Mouse (Mus musculus): ENCODE measurements around the gene Gpr88. TPM values are rescaled to one million over a fixed set of nuclear protein-coding genes. Genes with fewer than 3 reads are reported as not detected.

The Gpr88 gene
- polyA plus RNA-seq, 1 experiment from 2014 or later = not detected

- 84% methylated on average over 2 of the region's 2 CpGs for WGBS
- H3K27ac ChIP-seq (replicated peaks) = no peak overlapping the region
Observed at GRCm38 (mm10) chr3:116267036-116267654, 13.8 kb upstream of the Gpr88 start.

GRCm38 (mm10) chr3:116266360-116266759, 13.1 kb upstream of the Gpr88 start:
- Histone ChIP-seq H3K9me3 (replicated peaks) (no peaks in the 10 kb centered on the region), H3K27me3 (ENCODE audit: low read depth, poor library complexity, severe bottlenecking) (no peaks in the 10 kb centered on the region), H3K4me3 (no peak overlapping the region), H3K27ac (replicated peaks) (no peak overlapping the region), H3K36me3 (no peaks in the 10 kb centered on the region), H3K4me1 (no peaks in the 10 kb centered on the region)
- no peak for DNase-seq (ENCODE audit: low spot score)
- 94% methylated on average over 3 of the region's 3 CpGs for WGBS

More at GRCm38 (mm10) chr3:116267036-116267654, 13.8 kb upstream of the Gpr88 start:
- H3K36me3 ChIP-seq = no peaks in the 10 kb centered on the region
- no peak overlapping the region for H3K4me3 ChIP-seq
- H3K9me3 ChIP-seq (replicated peaks) = no peaks in the 10 kb centered on the region
- H3K27me3 ChIP-seq (ENCODE audit: low read depth, poor library complexity, severe bottlenecking) = no peaks in the 10 kb centered on the region
- DNase-seq (ENCODE audit: low spot score) = no peak
- no peaks in the 10 kb centered on the region for H3K4me1 ChIP-seq

- 78% methylated on average over 1 of the region's 1 CpGs for WGBS
- Histone ChIP-seq H3K36me3 (no peaks in the 10 kb centered on the region), H3K4me1 (no peaks in the 10 kb centered on the region)
Observed at GRCm38 (mm10) chr3:116263977-116264376, 10.7 kb upstream of the Gpr88 start.

GRCm38 (mm10) chr3:116263061-116263460, 9.8 kb upstream of the Gpr88 start:
- Histone ChIP-seq H3K27me3 (ENCODE audit: low read depth, poor library complexity, severe bottlenecking) (no peaks in the 10 kb centered on the region), H3K27ac (replicated peaks) (no peak overlapping the region), H3K9me3 (replicated peaks) (no peaks in the 10 kb centered on the region), H3K4me3 (no peak overlapping the region), H3K36me3 (no peaks in the 10 kb centered on the region), H3K4me1 (no peaks in the 10 kb centered on the region)
- DNase-seq (ENCODE audit: low spot score) = no peak
- 94% methylated on average over 5 of the region's 5 CpGs for WGBS

More at GRCm38 (mm10) chr3:116263977-116264376, 10.7 kb upstream of the Gpr88 start:
- Histone ChIP-seq H3K4me3 (no peak overlapping the region), H3K27me3 (ENCODE audit: low read depth, poor library complexity, severe bottlenecking) (no peaks in the 10 kb centered on the region), H3K27ac (replicated peaks) (no peak overlapping the region), H3K9me3 (replicated peaks) (no peaks in the 10 kb centered on the region)
- no peak for DNase-seq (ENCODE audit: low spot score)

- Histone ChIP-seq H3K4me3 (no peak overlapping the region), H3K4me1 (peaks cover 23% of the 10 kb centered on the region), H3K36me3 (no peaks in the 10 kb centered on the region), H3K27ac (replicated peaks) (no peak overlapping the region), H3K27me3 (ENCODE audit: low read depth, poor library complexity, severe bottlenecking) (peaks cover 45% of the 10 kb centered on the region), H3K9me3 (replicated peaks) (no peaks in the 10 kb centered on the region)
- 64% methylated on average over 5 of the region's 5 CpGs for WGBS
- no peak for DNase-seq (ENCODE audit: low spot score)
Observed at GRCm38 (mm10) chr3:116256104-116256503, 2.8 kb upstream of the Gpr88 start.

- H3K4me3 ChIP-seq = peak overlapping the region; percentile 65
- H3K36me3 ChIP-seq = no peaks in the 10 kb centered on the region
- peaks cover 79% of the 10 kb centered on the region for H3K27me3 ChIP-seq (ENCODE audit: low read depth, poor library complexity, severe bottlenecking)
- peak overlapping the region; percentile 58; the same call in 1 of the 2 replicates for H3K27ac ChIP-seq (replicated peaks)
- 1% methylated on average over 48 of the region's 48 CpGs for WGBS
- H3K9me3 ChIP-seq (replicated peaks) = no peaks in the 10 kb centered on the region
- peak; percentile 66 for DNase-seq (ENCODE audit: low spot score)
- H3K4me1 ChIP-seq = peaks cover 27% of the 10 kb centered on the region
Observed at GRCm38 (mm10) chr3:116252255-116253040, 855 bp downstream of the Gpr88 start.

GRCm38 (mm10) chr3:116251481-116252254, 1.6 kb downstream of the Gpr88 start:
- no peaks in the 10 kb centered on the region for H3K9me3 ChIP-seq (replicated peaks)
- under 1% methylated on average over 86 of the region's 86 CpGs for WGBS
- peak overlapping the region; percentile 58 for H3K27ac ChIP-seq (replicated peaks)
- peak overlapping the region; percentile 65 for H3K4me3 ChIP-seq
- peak; percentile 70 for DNase-seq (ENCODE audit: low spot score)
- H3K4me1 ChIP-seq = peaks cover 27% of the 10 kb centered on the region
- H3K36me3 ChIP-seq = no peaks in the 10 kb centered on the region
- H3K27me3 ChIP-seq (ENCODE audit: low read depth, poor library complexity, severe bottlenecking) = peaks cover 79% of the 10 kb centered on the region

- Histone ChIP-seq H3K9me3 (replicated peaks) (no peaks in the 10 kb centered on the region), H3K27ac (replicated peaks) (no peak overlapping the region), H3K27me3 (ENCODE audit: low read depth, poor library complexity, severe bottlenecking) (peaks cover 63% of the 10 kb centered on the region), H3K4me3 (no peak overlapping the region), H3K4me1 (peaks cover 27% of the 10 kb centered on the region), H3K36me3 (no peaks in the 10 kb centered on the region)
- no peak for DNase-seq (ENCODE audit: low spot score)
- 87% methylated on average over 2 of the region's 2 CpGs for whole genome bisulfite sequencing
Observed at GRCm38 (mm10) chr3:116249026-116249425, 4.3 kb downstream of the Gpr88 start.

- no peak overlapping the region for H3K27ac ChIP-seq (replicated peaks)
- peaks cover 18% of the 10 kb centered on the region for H3K27me3 ChIP-seq (ENCODE audit: low read depth, poor library complexity, severe bottlenecking)
- WGBS = 73% methylated on average over 6 of the region's 6 CpGs
- no peaks in the 10 kb centered on the region for H3K36me3 ChIP-seq
- H3K4me1 ChIP-seq = 0 out of 2 replicates have a peak, but pooled peaks cover 3% of the 10 kb centered on the region
- no peaks in the 10 kb centered on the region for H3K9me3 ChIP-seq (replicated peaks)
- DNase-seq (ENCODE audit: low spot score) = no peak
- no peak overlapping the region for H3K4me3 ChIP-seq
Observed at GRCm38 (mm10) chr3:116244476-116244875, 8.8 kb downstream of the Gpr88 start.

GRCm38 (mm10) chr3:116242685-116243084, 10.6 kb downstream of the Gpr88 start:
- no peak overlapping the region for H3K27ac ChIP-seq (replicated peaks)
- no peak for DNase-seq (ENCODE audit: low spot score)
- WGBS = 84% methylated on average over 9 of the region's 9 CpGs

GRCm38 (mm10) chr3:116237527-116237926, 15.8 kb downstream of the Gpr88 start:
- Histone ChIP-seq H3K9me3 (replicated peaks) (no peaks in the 10 kb centered on the region), H3K4me3 (no peak overlapping the region), H3K27me3 (ENCODE audit: low read depth, poor library complexity, severe bottlenecking) (no peaks in the 10 kb centered on the region), H3K4me1 (no peaks in the 10 kb centered on the region), H3K36me3 (no peaks in the 10 kb centered on the region), H3K27ac (replicated peaks) (no peak overlapping the region)
- WGBS = 89% methylated on average over 5 of the region's 5 CpGs
- DNase-seq (ENCODE audit: low spot score) = peak; percentile 5

More at GRCm38 (mm10) chr3:116242685-116243084, 10.6 kb downstream of the Gpr88 start:
- H3K36me3 ChIP-seq = no peaks in the 10 kb centered on the region
- H3K27me3 ChIP-seq (ENCODE audit: low read depth, poor library complexity, severe bottlenecking) = 0 out of 2 replicates have a peak, but pooled peaks cover 2% of the 10 kb centered on the region
- 0 out of 2 replicates have a peak, but pooled peaks cover under 1% of the 10 kb centered on the region for H3K4me1 ChIP-seq
- no peak overlapping the region for H3K4me3 ChIP-seq
- H3K9me3 ChIP-seq (replicated peaks) = no peaks in the 10 kb centered on the region

GRCm38 (mm10) chr3:116236856-116237255, 16.4 kb downstream of the Gpr88 start:
- H3K36me3 ChIP-seq = no peaks in the 10 kb centered on the region
- no peaks in the 10 kb centered on the region for H3K9me3 ChIP-seq (replicated peaks)
- H3K4me1 ChIP-seq = no peaks in the 10 kb centered on the region
- DNase-seq (ENCODE audit: low spot score) = no peak
- H3K27ac ChIP-seq (replicated peaks) = no peak overlapping the region
- H3K27me3 ChIP-seq (ENCODE audit: low read depth, poor library complexity, severe bottlenecking) = no peaks in the 10 kb centered on the region
- H3K4me3 ChIP-seq = no peak overlapping the region
- WGBS = 77% methylated on average over 4 of the region's 4 CpGs
